In the genomic region with DNA sequence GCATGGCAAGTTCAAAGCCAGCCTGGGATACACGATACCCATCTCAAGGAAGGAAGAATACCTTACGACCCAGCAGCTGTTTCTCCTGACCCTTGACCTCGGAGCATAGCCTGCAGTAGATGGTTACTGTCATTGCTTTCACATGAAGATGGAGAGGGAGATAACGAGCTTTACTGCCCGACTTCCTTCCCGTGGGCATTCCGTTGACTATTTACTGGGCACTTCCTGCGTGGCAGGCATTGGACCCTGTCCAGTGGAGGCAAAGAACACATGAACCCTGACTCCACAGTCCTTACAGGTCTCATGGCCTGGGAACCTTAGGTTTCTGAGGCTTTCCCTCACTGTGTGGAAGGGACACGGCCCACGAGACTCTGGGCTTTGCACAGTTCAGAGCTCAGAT, we compare ENCODE assay signal across 30 mouse cellular contexts. TPM values are rescaled to one million over a fixed set of nuclear protein-coding genes. Genes with fewer than 3 reads are reported as not detected.
"Had no signal": no experiment of that assay in that cellular context is flagged by ENCODE, and none has a peak within 500 bp of the region (broad histone marks: within the 10 kb centered on the region; RNA-seq: fewer than 3 reads in every experiment).

No protein-coding gene starts in this region.

- H3K4me3 ChIP-seq: heart, adult 2 months; heart, embryonic 10.5 days; heart, embryonic 12.5 days; hindbrain, embryonic 10.5 days; hindbrain, embryonic 12.5 days; intestine, embryonic 15.5 days; layer of hippocampus, adult 2 months; left cerebral cortex, adult 2 months; limb, embryonic 10.5 days; limb, embryonic 12.5 days had no signal

- DNase-seq: gastrocnemius, postnatal 14 days; gastrocnemius, postnatal 36 days; heart, adult 11 months; heart, adult 2 months; heart, postnatal 10 days; heart, postnatal 4 days; kidney, adult 18-20 months; kidney, adult 8-10 months; kidney, postnatal 10 days; kidney, postnatal 25 days; kidney, postnatal 4 days; liver had no signal

- H3K27ac ChIP-seq: heart, adult 2 months; heart, embryonic 10.5 days; hindbrain, embryonic 10.5 days; hindbrain, embryonic 12.5 days; hindbrain, embryonic 14.5 days; intestine, embryonic 15.5 days; layer of hippocampus, adult 2 months; left cerebral cortex, adult 2 months; limb, embryonic 10.5 days; limb, embryonic 12.5 days had no signal

- H3K9me3 ChIP-seq: heart, embryonic 10.5 days; heart, embryonic 12.5 days; hindbrain, embryonic 10.5 days; hindbrain, embryonic 12.5 days; intestine, embryonic 15.5 days; limb, embryonic 10.5 days; limb, embryonic 12.5 days had no signal

- H3K36me3 ChIP-seq: hindbrain, embryonic 10.5 days; hindbrain, embryonic 12.5 days; intestine, embryonic 15.5 days; limb, embryonic 10.5 days; limb, embryonic 12.5 days had no signal

- H3K4me1 ChIP-seq: hindbrain, embryonic 12.5 days; intestine, embryonic 15.5 days; limb, embryonic 12.5 days had no signal

- H3K27me3 ChIP-seq: heart, embryonic 12.5 days; hindbrain, embryonic 12.5 days; intestine, embryonic 15.5 days; limb, embryonic 12.5 days had no signal

- H3K9ac ChIP-seq: heart, embryonic 12.5 days; hindbrain, embryonic 12.5 days; hindbrain, embryonic 14.5 days; intestine, embryonic 15.5 days; limb, embryonic 12.5 days had no signal

- ATAC-seq: hindbrain, embryonic 16.5 days; inflammation-experienced regulatory T-cells, adult 6 months; intestine, embryonic 15.5 days; intestine, postnatal 0 days had no signal

- H3K4me2 ChIP-seq: heart, embryonic 12.5 days; hindbrain, embryonic 12.5 days; hindbrain, embryonic 14.5 days; intestine, embryonic 15.5 days; limb, embryonic 12.5 days had no signal

RNA-seq across cellular contexts. Expression of gene Gm10309, which starts 25.6 kb away (rescaled TPM):
- total RNA-seq: gastrocnemius, postnatal 14 days; gastrocnemius, postnatal 36 days; heart, adult 2 months; heart, postnatal 10 days; heart, postnatal 25 days; layer of hippocampus, adult 2 months; layer of hippocampus, postnatal 10 days; layer of hippocampus, postnatal 25 days; left cerebral cortex, adult 2 months; left cerebral cortex, postnatal 14 days; left cerebral cortex, postnatal 36 days had no signal
- polyA plus RNA-seq: intestine, postnatal 0 days had no signal
